Mouse (Mus musculus) frontal cortex, adult (tissue): Measurements from ENCODE around the gene Gm49383.
"Not testable (repeated sequence)": the region's sequence is repeated elsewhere in the genome, so short reads cannot be mapped to it uniquely, and the experiment has no call there.

Source experiments
- ATAC-seq: cut with Nextera tagmentation; 2 replicates; pipeline ENCODE4 v1.9.2; 2017; ENCODE audit warnings: mild to moderate bottlenecking, moderate library complexity, mixed read lengths; ENCODE audit not compliant: low TSS enrichment

The Gm49383 gene

GRCm38 (mm10) chr12:69198985-69199384 is 2.1 kb upstream of the Gm49383 start:
- ATAC-seq = no peak

GRCm38 (mm10) chr12:69198164-69198535 is 1.2 kb upstream of the Gm49383 start, which contains the start of gene Dnaaf2:
TSS of gene Dnaaf2 (minus strand) at chr12:69198429.
- ATAC-seq = peak; percentile 21

GRCm38 (mm10) chr12:69197378-69198163 is 667 bp upstream of the Gm49383 start:
- peak; percentile 69 for ATAC-seq

- ATAC-seq = no peak
Measured at GRCm38 (mm10) chr12:69192637-69193036, 4.3 kb downstream of the Gm49383 start.

- no peak for ATAC-seq
Measured at GRCm38 (mm10) chr12:69191396-69191795, 5.5 kb downstream of the Gm49383 start.

- ATAC-seq = no peak
Measured at GRCm38 (mm10) chr12:69190522-69190921, 6.4 kb downstream of the Gm49383 start.

- no peak for ATAC-seq
Measured at GRCm38 (mm10) chr12:69190074-69190473, 6.8 kb downstream of the Gm49383 start.

- no peak for ATAC-seq
Measured at GRCm38 (mm10) chr12:69186811-69187471, 10.0 kb downstream of the Gm49383 start.

GRCm38 (mm10) chr12:69185371-69185770 is 11.5 kb downstream of the Gm49383 start:
- ATAC-seq = no peak

- peak; percentile 58 for ATAC-seq
Measured at GRCm38 (mm10) chr12:69184342-69185295, 12.3 kb downstream of the Gm49383 start.

- ATAC-seq = peak; percentile 98
Measured at GRCm38 (mm10) chr12:69183583-69184308, 13.2 kb downstream of the Gm49383 start, which contains the start of the genes Rpl36al and Mgat2. TSS of gene Rpl36al (minus strand) at chr12:69184083. TSS of gene Mgat2 (plus strand) at chr12:69184157.

- ATAC-seq = no peak
Measured at GRCm38 (mm10) chr12:69181800-69182199, 15.1 kb downstream of the Gm49383 start.

- no peak for ATAC-seq
Measured at GRCm38 (mm10) chr12:69179371-69179770, 17.5 kb downstream of the Gm49383 start.

GRCm38 (mm10) chr12:69177526-69177925 is 19.4 kb downstream of the Gm49383 start:
- no peak for ATAC-seq

GRCm38 (mm10) chr12:69175975-69176374 is 20.9 kb downstream of the Gm49383 start:
- no peak for ATAC-seq

GRCm38 (mm10) chr12:69171307-69171706 is 25.6 kb downstream of the Gm49383 start:
- no peak for ATAC-seq

- peak; percentile 97 for ATAC-seq
Measured at GRCm38 (mm10) chr12:69168461-69169106, 28.3 kb downstream of the Gm49383 start, which contains the start of gene Lrr1. TSS of gene Lrr1 (plus strand) at chr12:69168814.

GRCm38 (mm10) chr12:69167656-69168460 is 29.0 kb downstream of the Gm49383 start:
- ATAC-seq = peak; percentile 50; the same call in 1 of the 2 replicates

GRCm38 (mm10) chr12:69166861-69167581 is 29.9 kb downstream of the Gm49383 start:
- ATAC-seq = not testable (repeated sequence)
